Mouse (Mus musculus) lung, postnatal 0 days (tissue): ENCODE measurements around the gene Taf3.

Experiments used
- CTCF ChIP-seq: IDR thresholded peaks from 2 replicates; pipeline ENCODE4 v1.5.1; 2016; ENCODE audit warnings: antibody characterized with exemption, mild to moderate bottlenecking
- EP300 ChIP-seq: IDR thresholded peaks from 2 replicates; pipeline ENCODE4 v1.6.1; 2016; ENCODE audit warnings: antibody characterized with exemption, mild to moderate bottlenecking, control low read depth

DNA sequence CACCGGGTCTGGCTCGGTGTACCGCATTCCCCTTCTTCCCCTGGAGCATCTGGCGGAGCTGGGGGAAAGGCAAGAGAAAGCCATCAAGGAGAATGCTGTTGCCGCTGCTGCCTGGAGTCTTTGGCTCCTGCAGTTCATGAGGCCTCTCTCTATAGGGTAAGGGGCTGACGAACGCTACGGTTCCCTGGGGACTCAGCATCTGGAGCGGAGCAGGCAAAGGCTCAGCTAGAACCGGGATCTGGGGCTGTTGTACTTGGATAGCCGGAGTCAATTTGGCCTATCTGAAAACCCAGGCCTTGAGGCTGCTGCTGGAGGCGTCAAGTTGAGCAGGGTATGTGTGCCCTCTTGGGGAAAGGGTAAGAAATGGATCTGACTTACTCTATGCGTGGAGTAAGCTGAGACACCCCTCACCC lies 166.8 kb downstream of the Taf3 start:
- TF ChIP-seq CTCF: peak; percentile 36
- no peak for TF ChIP-seq EP300
